Mouse (Mus musculus): ENCODE data around the gene B3galt6. TPM values are rescaled to one million over a fixed set of nuclear protein-coding genes. Genes with fewer than 3 reads are reported as not detected.
A peak's percentile ranks its signal among the peaks of the same experiment; 100 is the strongest.

Gene B3galt6
- total RNA-seq (2015) (10.5 and 10.6 TPM in 2 replicates), total RNA-seq (2017) (11.4 and 12.9 TPM in 2 replicates)

DNA sequence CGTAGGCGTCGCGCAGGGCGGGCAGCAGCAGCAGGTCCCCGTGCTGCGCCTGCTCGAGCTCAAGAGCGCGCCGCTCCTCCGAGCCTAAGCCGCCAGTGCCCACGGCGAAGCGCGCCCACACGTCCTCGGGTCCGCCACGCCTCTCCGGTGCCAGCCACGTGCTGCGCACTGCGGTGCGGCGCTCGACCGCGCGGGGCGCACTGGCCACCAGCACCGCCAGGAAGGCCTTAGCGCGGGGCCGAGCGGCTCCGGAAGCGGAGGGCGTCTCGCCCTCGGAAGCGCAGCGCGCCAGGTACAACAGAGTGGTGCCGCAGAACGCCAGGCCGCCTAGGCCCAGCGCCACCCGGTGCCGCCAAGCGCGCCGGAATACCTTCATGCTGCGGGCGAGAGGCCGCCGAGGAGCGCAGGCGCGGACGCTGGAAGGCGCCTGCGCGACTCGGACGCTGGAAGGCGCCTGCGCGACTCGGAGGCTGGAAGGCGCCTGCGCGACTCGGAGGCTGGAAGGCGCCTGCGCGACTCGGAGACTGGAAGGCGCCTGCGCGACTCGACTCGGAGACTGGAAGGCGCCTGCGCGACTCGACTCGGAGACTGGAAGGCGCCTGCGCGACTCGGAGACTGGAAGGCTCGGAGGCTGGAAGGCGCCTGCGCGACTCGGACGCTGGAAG lies at the start of gene B3galt6, which contains the start of gene Sdf4:
Gene B3galt6 (minus strand): TSS at position 409 of the 665 bp plus-strand sequence.
Gene Sdf4 (plus strand): TSS at position 632 of the 665 bp plus-strand sequence.
- peak; percentile 68 for ATAC-seq (replicated peaks; ENCODE audit: poor library complexity)

DNA sequence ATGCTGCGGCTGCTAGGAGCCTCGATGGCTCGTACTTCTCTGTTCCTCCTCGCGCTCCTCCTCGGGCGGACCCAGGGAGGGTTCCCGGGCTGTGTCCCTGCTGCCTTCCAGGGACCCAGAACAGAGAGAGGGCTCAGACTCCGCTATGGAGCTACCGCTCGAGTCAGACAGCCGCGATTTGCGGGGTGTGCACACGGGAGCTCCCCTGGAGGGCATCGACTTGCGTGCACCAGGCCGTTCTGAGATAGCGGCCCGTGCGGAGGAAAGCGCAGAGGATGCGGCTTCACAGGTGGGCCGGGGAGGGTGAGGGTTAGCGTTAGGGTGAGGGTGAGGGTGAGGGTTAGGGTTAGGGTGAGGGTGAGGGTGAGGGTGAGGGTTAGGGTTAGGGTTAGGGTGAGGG lies 42.5 kb upstream of the B3galt6 start:
- ATAC-seq (replicated peaks; ENCODE audit: poor library complexity): peak; percentile 20; the same call in 1 of the 2 replicates

DNA sequence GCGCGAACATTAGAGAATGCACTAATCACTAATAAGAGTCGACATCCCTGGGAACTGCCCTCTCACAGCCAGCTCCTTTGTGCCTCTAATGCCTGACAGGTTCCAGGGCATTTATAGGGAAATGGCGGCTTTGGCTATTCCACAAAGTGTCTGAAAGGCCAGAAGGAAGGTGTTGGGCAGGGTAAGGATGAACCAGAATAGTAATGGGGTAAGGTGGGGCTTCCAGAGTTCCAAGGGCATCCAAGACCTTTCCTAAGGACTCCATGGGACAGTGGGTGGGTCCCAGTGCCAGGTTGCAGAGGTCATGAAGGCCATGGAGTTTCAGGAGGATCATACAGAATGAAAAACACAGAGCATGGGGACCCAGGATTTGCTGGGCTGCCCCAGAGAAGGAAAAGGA lies 41.9 kb upstream of the B3galt6 start:
- no peak for ATAC-seq (replicated peaks; ENCODE audit: poor library complexity)

DNA sequence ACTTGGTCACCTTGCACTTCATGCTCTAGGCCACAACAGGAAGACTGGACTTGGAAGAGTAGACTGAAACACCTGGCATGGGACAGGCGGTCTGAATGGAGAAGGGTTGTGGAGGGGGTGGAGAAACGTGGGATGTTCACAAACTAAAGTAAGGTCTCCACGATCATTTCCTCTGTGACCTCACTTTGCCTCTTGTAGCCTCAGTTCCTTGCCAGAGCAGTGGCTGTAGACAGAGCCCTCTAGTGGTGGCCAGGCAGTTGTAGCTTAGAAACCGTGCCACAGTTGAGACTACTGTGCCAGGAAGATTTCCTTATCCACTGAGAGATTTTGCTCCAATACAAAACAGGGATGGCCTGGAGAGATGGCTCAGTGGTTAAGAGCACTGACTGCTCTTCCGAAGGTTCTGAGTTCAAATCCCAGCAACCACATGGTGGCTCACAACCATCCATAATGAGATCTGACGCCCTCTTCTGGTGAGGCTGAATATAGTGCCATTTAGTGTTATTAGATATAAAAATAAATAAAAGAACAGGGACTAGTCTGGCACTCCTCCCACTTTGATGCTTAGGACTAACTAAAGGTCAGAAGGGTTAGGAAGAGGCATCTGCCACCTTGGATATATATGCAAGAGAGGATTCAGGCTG lies 41.1 kb upstream of the B3galt6 start:
- peak; percentile 69 for ATAC-seq (replicated peaks; ENCODE audit: poor library complexity)

DNA sequence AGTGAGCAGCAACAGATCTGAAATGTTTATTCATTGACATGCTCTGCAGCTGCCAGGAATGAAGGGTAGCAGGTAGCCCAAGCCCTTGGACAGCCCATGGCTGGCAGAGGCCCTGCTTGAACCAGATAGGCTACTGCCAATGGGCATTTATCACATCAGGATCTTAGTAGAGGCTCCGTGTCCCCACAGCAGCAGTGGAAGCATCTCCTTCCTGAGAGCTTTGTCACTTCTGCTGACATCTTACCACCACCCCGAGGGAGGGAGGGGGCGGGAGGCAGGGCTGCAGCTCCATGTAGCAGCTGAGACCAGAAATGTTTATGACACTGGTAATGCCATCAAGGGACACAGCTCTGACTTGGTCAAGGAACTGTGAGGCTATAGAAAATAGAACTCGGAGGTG lies 40.4 kb upstream of the B3galt6 start:
- ATAC-seq (replicated peaks; ENCODE audit: poor library complexity): no peak

DNA sequence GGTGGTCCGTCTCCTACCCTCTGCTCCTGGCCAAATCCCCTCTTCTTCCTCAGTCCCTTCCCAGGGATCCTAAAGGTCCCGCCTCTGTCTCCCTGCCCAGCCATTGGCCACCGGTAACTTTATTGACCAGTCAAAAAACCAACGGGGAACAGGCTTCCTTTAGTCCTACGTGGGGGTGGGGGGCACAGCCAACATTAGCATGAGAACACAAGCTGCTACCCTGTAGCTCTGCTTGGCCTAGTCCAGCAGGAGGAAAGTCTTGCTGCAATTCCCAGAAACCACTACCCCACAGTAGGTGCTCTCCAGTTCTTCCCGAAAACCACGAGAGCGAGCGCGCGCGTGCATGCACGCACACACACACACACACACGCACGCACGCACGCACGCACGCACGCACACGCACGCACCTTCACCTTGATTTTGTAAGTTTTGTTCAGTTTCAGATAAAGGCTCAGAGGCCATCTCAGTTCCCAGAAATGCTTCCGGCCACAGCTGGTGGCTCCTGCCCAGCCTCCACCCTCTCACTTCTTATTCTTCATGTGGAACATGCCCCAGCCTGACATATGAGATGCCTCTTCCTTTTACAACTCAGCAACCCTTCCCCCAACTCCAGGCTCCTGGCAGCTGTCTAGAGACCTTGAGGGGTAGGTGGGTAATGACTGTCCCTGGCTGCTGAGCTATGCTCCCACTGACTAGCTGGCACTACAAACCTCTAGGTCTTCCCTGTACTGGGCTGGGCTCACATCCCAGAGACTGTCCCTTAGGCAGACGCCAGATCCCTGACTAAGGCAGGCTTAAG lies 39.3 kb upstream of the B3galt6 start:
- ATAC-seq (replicated peaks; ENCODE audit: poor library complexity): peak; percentile 72

DNA sequence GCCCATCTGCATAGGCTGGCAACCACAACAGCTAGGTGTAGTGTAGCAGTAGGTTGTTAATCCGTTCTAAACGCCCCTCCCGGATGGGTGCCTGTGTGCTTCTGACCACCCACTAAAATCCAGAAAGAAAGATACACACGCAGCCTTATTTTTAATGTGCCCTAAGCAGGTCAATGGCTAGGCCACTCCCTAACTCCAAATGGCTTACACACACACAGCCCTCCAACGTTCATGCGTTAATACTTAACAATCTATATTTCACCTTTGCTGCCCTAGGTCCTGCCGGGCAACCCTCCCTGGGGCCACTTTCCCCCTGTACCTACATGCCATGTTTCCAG lies 38.8 kb upstream of the B3galt6 start:
- ATAC-seq (replicated peaks; ENCODE audit: poor library complexity): no peak

DNA sequence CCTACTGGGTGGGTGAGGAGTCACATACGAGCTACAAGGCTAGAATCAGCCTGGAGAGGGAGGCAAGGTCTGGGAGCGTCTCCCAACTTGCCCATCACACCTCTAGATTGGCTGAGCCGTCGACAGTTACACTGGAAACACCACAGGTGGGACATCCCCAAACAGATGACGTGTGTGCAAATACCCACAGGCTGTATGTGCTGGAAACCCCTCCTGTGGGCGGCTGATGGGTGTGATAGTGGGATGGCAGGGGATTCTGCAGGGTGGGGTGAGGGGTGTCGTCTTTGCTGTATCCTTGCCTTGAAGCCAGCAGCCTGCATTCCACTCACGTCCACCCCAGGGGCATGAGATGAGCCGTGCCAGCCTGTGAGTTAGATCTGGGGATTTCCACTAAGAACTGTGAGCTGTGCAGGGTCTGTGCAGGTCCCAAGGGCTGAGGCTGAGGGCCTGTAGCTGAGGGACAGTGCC lies 38.2 kb upstream of the B3galt6 start:
- no peak for ATAC-seq (replicated peaks; ENCODE audit: poor library complexity)

DNA sequence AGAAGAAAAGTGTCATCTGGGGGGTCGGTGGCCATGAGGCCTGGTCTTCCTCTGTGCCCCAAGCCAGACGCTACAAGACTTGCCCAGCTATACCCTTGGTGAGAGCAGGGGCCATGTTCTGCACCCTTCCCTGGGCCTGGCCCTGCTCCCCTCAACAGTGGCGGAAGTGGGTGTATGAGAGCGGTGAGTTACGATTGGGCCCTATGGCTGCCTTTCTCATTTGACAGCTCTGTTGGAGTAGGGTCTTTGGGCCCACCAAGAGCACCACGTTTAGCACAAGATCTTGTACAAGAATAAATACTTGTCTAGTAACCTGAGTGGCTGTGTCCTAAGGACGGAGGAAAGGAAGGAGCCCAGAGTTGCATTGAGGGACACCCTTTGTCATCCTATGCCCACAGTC lies 36.1 kb upstream of the B3galt6 start:
- no peak for ATAC-seq (replicated peaks; ENCODE audit: poor library complexity)

DNA sequence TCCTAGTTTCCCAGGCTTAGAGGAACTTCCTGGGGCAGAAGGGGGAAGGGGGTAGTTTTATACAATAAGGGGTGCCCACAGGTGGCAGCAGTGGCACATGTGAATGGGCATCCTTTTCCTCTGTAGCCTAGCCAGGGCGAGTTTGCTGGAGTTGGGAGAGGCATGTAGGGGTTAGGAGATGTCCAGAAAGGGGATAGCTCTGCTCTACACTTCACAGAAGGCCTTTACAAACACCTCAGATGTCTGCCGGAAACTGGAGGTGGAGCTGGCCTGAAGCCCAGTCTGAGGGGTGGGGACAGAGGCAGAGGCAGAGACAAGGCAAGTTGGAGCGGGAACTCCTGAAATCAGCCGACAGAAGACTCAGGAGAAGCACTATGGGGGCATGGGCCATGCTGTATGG lies 33.6 kb upstream of the B3galt6 start, which contains the start of gene Tnfrsf18:
Gene Tnfrsf18 (plus strand): TSS at position 152 of the 400 bp plus-strand sequence.
- peak; percentile 76 for ATAC-seq (replicated peaks; ENCODE audit: poor library complexity)

DNA sequence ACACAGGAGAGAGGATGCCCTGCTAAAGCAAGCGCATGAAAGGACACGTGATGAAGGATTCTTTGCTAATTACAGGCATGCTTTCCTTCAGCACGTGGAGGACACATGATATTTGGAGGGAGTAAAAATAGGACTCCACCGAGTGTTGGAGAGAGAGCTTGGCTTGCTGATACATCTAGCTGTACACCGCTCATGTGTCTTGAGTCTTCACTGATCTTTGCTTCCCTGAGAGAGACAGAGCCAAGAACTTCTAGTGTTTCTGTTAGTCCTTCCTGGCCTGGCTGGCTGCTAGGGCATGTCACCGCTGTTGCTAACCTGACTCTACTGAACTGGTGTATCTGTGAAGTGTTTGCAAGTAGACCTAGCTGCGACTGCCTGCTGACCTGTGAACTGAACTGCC lies 31.7 kb upstream of the B3galt6 start:
- no peak for ATAC-seq (replicated peaks; ENCODE audit: poor library complexity)

DNA sequence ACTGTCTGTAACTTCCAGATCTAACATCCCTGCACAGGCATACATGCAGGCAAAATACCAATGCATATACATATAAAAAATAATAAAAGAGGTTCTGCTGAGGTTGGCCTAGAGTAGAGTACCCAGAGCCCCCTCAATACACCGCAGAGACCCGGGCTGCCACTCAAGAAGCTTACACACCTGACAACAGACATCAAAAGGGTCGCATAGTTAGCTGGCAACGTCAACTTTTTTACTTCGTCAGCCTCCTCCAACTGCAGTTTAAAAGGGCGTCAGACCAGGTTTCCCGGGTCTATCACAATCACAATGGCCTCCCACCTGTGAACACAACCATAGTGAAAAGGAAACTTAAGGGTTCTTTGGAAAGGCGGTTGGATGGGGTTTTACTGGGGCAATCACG lies 31.1 kb upstream of the B3galt6 start:
- ATAC-seq (replicated peaks; ENCODE audit: poor library complexity): no peak

DNA sequence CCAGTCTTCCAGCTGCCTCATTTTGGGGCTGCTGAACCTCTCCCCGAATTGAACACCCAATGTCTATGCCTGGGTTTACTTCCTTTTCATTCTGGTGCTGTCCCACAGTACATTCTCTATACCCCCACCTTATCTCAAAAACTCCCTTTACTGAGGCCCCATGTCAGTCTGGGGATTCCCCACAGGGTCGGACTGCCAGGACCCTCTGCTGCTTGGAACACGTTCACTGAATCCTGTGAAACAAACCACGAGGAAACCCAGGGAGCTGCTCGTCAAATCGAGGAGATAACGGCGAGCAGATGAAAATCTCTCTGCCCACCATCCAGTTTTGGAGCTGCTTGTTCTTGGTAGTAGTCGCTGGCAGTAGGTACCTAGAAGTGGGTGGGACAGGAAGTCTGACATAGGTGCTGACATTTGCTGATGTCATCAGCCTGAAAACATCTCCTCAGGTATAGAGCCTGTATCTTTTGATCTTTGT lies 29.5 kb upstream of the B3galt6 start:
- ATAC-seq (replicated peaks; ENCODE audit: poor library complexity): no peak

DNA sequence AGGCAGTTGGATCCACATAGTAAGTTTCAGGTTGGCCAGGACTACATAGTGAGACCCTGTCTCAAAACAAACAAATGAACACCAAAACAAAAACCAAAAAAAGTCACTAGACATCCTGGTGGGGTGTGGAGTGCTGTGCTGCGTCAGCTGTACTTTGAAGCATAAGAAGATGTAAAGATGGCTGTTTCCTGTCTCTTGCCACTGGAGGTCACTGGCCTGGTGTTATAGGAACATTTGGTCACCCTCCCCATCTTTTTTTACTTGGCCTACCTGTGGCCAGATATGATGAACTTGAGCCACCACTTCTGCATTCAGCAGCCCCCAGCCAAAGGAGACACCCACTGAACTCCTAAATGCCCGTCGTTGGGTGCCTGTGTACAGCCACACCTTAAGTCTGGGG lies 28.9 kb upstream of the B3galt6 start:
- no peak for ATAC-seq (replicated peaks; ENCODE audit: poor library complexity)

DNA sequence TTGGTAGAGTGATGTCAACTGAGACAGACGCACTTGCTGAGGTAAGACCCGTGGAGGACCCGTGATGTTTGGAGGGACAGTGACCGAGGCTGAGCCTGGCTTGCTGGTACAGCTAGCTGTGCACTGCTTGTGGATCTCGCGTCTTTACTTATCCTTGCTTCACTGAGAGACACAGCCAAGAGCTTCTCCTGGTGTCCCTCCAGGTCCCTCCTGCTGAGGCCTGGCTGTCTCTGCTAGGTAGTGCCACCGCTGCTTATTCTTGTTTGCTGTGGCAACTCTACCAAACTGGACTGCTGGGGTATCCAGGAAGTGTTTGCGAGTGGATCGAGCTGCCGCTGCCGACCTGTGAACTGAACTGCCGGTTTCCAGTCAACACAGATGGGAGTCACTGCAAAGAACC lies 27.3 kb upstream of the B3galt6 start:
- no peak for ATAC-seq (replicated peaks; ENCODE audit: poor library complexity)

DNA sequence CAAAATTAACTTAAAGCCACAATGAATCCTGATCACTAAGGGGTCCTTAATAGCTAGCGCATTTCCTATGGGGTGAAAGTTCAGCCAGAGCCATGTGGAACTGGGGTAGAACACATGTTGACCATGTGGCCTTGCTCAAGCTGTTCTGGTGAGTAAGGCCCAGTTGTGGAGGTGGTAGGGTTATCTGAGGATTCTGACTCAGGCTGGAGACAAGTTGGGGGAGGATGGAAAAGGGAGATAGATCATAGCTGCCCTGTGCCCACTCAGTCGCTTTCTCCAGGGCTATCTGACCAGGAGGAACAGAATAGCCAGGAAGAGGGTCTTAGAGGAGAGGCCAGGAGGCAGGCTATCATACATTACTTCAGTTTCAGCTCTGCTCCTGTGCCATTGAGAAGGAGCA lies 22.0 kb upstream of the B3galt6 start:
- ATAC-seq (replicated peaks; ENCODE audit: poor library complexity): no peak

DNA sequence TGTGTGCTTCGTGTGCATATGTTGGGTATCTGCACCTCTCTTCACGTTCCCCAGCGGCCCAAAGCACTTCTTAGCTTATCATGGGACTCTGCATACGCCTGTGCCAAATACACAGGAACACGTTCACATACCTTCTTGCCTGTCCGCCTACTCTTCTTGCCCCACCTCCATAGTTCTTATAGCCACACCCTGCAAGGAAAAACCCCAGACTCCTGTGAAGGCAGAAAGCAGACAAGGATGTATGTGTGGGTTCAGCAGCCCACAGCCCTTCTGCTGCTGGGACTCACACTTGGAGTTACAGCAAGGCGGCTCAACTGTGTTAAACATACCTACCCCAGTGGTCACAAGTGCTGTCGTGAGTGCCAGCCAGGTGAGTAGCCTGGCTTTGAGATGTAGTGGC lies 21.2 kb upstream of the B3galt6 start, which contains the start of gene Tnfrsf4:
Gene Tnfrsf4 (plus strand): TSS at position 207 of the 400 bp plus-strand sequence.
- ATAC-seq (replicated peaks; ENCODE audit: poor library complexity): no peak

DNA sequence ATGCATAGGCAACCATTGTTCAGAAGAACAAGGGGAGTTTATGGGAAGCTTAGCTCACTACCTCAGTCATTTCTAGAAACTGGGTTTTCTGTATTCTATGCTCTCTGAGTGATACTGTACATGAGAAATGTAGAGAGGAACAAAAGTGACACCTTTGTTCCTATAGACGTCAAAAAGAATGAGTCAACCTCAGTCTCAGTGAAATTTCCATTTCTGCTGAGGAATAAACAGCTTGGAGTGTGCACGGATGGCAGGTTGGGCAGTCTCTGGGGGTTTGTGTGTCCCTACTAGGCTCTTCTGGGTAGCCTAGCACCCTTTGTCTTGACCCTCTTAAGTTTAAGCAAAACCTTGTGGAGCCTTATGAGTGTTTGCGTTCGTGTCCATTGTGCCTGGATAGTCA lies 15.9 kb upstream of the B3galt6 start:
- ATAC-seq (replicated peaks; ENCODE audit: poor library complexity): no peak

DNA sequence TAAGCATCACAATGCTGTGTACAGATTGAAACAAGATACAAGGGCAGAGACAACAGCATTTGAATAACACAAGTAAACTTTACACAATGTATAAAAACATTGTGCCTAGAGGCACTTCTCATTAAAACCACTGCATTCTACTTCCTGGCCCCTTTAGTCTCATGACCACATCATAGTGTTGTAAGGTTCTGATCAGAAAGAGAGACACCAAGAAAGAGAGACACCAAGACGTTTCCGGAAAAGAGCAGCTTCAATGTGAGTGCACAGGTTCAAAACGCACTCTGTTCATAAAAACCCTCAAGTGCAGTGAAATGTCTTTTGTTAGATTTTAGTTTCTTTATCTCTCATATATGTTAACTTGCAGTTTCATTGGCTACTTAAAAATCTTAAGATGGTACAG lies 11.7 kb upstream of the B3galt6 start:
- ATAC-seq (replicated peaks; ENCODE audit: poor library complexity): no peak

DNA sequence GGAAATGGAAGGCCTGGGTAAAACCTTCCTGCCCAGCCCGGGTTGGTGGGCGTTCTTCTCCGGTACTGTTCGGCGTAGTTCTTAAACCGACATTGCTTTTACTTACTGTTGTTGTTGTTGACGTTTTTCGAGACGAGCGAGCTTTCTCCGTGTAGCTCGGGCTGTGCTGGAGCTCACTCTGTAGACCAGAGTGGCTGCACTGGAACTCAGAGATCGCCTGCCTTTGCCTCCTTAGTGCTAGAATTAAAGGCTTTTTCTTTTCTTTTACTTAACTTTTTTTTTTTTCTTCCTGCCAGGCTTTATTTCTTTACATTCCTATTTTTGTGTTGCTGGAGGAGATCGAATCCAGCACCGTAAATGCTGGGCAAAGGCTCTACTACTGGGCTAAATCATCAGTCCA lies 1.2 kb upstream of the B3galt6 start:
- ATAC-seq (replicated peaks; ENCODE audit: poor library complexity): no peak

DNA sequence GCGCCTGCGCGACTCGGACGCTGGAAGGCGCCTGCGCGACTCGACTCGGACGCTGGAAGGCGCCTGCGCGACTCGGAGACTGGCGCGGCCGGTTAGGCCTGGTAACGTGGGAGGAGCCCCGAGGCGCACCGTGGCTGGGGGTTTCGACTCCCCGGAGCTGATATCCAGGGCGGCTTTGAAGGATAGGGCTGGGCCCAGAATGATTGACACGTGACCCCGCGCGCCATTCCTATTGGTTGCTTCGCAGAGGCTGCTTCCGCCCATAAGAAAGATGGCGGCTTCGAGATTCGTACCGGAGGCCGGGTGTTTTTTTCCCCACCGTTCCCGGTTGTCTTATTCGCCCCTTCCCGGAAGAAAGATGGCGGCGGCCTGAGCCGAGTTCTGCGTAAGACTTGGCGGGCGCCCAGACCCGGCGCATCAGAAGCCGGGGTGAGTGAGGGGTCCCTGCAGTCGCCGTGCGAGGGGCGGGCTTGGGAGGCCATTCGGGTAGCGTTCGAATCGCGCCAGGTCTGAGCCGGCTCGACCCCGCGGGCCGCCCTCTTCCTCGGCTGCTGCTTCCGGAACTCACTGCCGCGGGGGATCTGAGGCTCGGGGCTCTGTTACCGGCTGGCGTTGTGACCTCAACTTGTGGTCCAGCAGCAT lies 578 bp upstream of the B3galt6 start:
- peak; percentile 64 for ATAC-seq (replicated peaks; ENCODE audit: poor library complexity)

Data from megakaryocyte progenitor cell, adult 5-6 weeks (primary cell).